Mouse (Mus musculus) olfactory bulb, adult 2 months (tissue): ENCODE results near the gene Nfib.

Experiments
- CTCF ChIP-seq: fragments of 200-500 bp; IDR thresholded peaks from 2 replicates; pipeline ENCODE4 v1.5.1; 2012; ENCODE audit warnings: low read depth, mild to moderate bottlenecking, low read length, moderate library complexity; ENCODE audit not compliant: insufficient read depth
- POLR2A ChIP-seq: fragments of 200-500 bp; IDR thresholded peaks from 2 replicates; pipeline ENCODE4 v1.6.1; 2012; ENCODE audit warnings: mild to moderate bottlenecking, low read depth, low read length, moderate library complexity; ENCODE audit not compliant: insufficient read depth

DNA sequence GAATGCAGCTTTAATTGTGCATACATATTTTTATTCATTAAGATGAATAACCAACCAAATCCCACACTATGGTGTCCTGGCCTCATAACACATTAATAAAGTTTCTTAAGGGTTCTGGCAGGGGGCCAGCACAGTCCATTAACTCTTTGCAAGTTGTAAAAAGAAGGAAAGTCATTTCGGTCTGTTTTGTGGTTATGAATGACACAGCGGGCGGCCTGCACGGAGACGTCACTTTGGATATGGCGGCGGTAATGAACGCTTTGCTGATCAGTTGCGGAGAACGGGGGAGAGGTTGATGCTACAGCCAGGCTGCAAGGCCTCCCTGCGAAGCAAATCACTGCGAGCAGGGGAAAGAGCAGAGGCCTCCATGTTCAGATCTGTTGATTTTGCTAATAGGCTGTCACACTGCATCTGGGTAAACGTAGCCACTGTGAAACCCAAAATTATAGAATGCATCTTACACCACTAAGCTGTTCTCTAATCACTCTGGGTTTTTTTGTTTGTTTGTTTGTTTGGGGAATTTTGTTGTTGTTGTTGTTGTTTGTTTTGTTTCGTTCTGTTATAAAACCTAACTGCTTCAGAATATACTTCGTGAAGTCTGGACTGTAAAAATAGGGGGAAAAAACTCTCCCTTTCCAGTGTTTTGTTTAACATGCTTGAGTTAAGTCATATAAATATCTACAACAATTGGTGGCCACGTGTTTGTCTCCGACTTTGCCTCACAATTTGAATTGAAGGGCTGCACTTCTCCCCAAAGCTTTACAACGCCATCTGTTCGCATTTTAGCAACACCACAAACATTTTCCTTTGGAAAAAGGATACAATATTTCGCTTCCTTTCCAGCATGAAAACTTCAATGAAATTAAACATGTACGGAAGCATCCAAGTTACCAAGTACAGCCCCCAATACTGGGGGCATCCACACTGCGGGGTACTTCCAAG lies 296.8 kb downstream of the Nfib start:
- TF ChIP-seq CTCF (no peak), POLR2A (no peak)
